Mouse (Mus musculus) stomach, embryonic 14.5 days (tissue): ENCODE measurements around the gene Fbp2. TPM values are rescaled to one million over a fixed set of nuclear protein-coding genes. Genes with fewer than 3 reads are reported as not detected.

Experiments
- ATAC-seq: fragments of 200-750 bp; cut with Nextera tagmentation; 2 replicates; pipeline ENCODE4 v1.8.0; 2017; ENCODE audit warnings: low read depth, moderate TSS enrichment; ENCODE audit not compliant: insufficient number of reproducible peaks, insufficient read depth, low FRiP score
- H3K27ac ChIP-seq: fragments of 300-500 bp; sonication (generic); 2 replicates; pipeline ENCODE4 v1.5.1; 2014; ENCODE audit warnings: mild to moderate bottlenecking, low read length, moderate library complexity, mixed read lengths
- H3K27me3 ChIP-seq: fragments of 300-500 bp; sonication (generic); 2 replicates; pipeline ENCODE4 v1.6.1; 2014; ENCODE audit warnings: low read length, control low read depth, mixed read lengths; ENCODE audit not compliant: control insufficient read depth, insufficient read depth
- H3K36me3 ChIP-seq: fragments of 300-500 bp; sonication (generic); 2 replicates; pipeline ENCODE4 v1.6.1; 2014; ENCODE audit warnings: mild to moderate bottlenecking, control low read depth, low read length, moderate library complexity, mixed read lengths; ENCODE audit not compliant: control insufficient read depth, insufficient read depth
- H3K4me1 ChIP-seq: fragments of 300-500 bp; sonication (generic); 2 replicates; pipeline ENCODE4 v1.6.1; 2014; ENCODE audit warnings: low read length, control low read depth, mixed read lengths; ENCODE audit not compliant: control insufficient read depth, insufficient read depth
- H3K4me2 ChIP-seq: fragments of 300-500 bp; sonication (generic); replicated peaks from 2 replicates; pipeline ENCODE4 v1.6.1; 2014; ENCODE audit warnings: low read depth, low read length, control low read depth
- H3K4me3 ChIP-seq: fragments of 300-500 bp; sonication (generic); 2 replicates; pipeline ENCODE4 v1.5.1; 2014; ENCODE audit warnings: low read depth, low read length, control low read depth
- H3K9ac ChIP-seq: fragments of 300-500 bp; sonication (generic); replicated peaks from 2 replicates; pipeline ENCODE4 v1.6.1; 2014; ENCODE audit warnings: low read depth, mild to moderate bottlenecking, control low read depth, low read length, moderate library complexity, mixed read lengths
- H3K9me3 ChIP-seq: fragments of 300-500 bp; sonication (generic); 2 replicates; pipeline ENCODE4 v1.6.1; 2016; ENCODE audit warnings: low read depth, low read length, control low read depth; ENCODE audit not compliant: control insufficient read depth
- WGBS: fragments of 180-500 bp; shearing (Covaris S2); extraction: QIAGEN DNeasy Blood & Tissue Kit; methylation state at CpG from one replicate; pipeline ENCODE4 v1.1.7; 2014; 5-methylcytosine and 5-hydroxymethylcytosine counted together
- polyA plus RNA-seq: library from polyadenylated mRNA; unstranded; fragments of >200 nt; fragmentation: Nextera tagmentation; extraction: Ambion mirVana; gene quantifications from 2 replicates; pipeline ENCODE4 v1.2.1, GENCODE M21; 2014

Fbp2 gene
- polyA plus RNA-seq, result 35.2 and 35.3 TPM in 2 replicates

DNA sequence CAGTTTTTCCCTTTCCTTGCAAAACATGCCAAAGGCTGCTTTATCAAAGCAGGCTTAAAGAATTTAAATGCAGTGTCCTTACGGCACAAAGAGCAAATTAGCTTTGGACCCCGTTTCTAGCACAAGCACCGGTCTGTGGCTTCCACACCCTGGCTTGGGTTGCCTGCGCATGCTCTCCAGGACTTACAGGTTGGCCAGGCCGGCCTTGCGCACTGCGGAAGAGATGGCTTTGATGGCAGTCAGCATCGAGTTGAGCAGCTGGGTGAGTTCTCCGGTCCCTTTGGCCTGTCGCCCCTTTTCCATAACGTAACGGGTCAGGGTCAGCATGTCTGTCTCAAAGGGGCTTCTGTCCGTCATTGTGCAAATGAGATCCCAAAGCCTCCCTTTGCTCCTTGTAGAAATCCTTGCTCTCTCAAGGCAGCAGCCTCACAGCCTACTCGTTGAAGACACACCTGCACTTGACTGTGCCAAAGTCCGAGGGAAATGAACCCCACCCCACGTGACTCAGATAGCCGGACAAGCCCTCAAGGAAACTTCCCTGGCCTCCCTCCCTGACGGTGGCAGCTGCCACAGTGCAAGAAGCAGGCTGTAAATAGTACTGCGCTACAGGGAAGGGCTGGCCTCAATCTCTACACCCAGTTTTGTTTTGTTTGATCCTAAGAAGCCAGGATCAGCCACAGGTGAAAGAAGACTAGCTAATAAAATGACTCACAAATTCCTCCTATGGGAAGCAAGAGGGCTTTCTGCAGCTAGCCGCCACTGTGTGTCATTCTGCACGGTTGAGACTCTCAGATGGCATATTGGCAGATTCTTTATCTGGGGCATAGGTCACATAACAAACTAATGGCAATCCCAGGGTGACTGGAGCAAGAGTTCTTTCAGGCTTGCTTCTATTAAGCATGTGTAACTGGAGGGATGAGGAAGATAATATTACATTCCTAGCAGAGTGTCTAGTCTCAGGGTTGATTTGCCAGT, at the start of gene Fbp2:
Fbp2 (minus strand) TSS at position 482 of the 975 bp plus-strand sequence.
- peak within 1 kb of the TSS; percentile 39; the same call in 1 of the 2 replicates for H3K27ac ChIP-seq

DNA sequence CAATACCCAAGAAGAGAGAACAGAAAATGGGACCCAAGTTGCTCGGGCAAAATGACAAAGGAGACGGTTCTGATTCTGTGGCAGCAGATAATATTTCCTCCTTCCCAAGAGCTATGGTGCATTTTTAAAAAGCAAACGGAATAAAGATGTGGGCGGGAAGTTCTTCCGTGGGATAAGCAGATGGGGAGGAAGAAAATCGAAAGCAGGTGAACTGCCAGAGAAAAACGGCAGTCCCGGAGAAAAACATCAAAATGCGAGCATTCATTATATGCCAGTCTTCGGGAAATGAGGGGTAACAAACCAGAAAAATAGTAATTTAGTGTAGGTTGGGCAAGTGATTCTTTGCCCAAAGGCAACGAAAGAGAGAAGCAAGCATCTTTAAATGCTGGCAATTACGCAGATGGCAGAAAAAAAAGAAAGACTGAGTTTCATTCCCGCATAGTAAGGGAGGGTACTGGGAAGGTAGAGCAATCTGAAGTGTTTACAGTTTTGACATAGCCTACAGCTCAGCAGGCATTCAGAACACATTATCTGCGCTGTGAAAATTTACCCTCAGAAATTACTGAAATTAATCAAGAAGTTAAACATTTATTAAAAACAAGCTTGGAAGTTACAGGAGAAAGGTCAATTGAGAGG, 49.4 kb upstream of the Fbp2 start:
- H3K4me2 ChIP-seq, result no peak overlapping the region
- no peak overlapping the region for H3K9ac ChIP-seq
- H3K9me3 ChIP-seq, result no peaks in the 10 kb centered on the region
- no peaks in the 10 kb centered on the region for H3K36me3 ChIP-seq
- 66% methylated on average over 14 of the region's 14 CpGs for WGBS
- H3K27me3 ChIP-seq, result no peaks in the 10 kb centered on the region
- H3K27ac ChIP-seq, result no peak overlapping the region
- 0 out of 2 replicates have a peak, but pooled peaks have one; percentile 53 for ATAC-seq
- H3K4me1 ChIP-seq, result peaks cover 9% of the 10 kb centered on the region; the same call in 1 of the 2 replicates
- no peak overlapping the region for H3K4me3 ChIP-seq

More for the DNA sequence above, at the start of gene Fbp2:
- Histone ChIP-seq H3K4me2 (no peak within 1 kb of the TSS), H3K4me1 (no peaks in the 10 kb centered on the region), H3K27me3 (no peaks in the 10 kb centered on the region), H3K9me3 (no peaks in the 10 kb centered on the region), H3K36me3 (no peaks in the 10 kb centered on the region), H3K4me3 (no peak within 1 kb of the TSS), H3K9ac (no peak within 1 kb of the TSS)
- 60% methylated on average over 21 of the region's 21 CpGs for WGBS
- ATAC-seq, result peak; percentile 76

DNA sequence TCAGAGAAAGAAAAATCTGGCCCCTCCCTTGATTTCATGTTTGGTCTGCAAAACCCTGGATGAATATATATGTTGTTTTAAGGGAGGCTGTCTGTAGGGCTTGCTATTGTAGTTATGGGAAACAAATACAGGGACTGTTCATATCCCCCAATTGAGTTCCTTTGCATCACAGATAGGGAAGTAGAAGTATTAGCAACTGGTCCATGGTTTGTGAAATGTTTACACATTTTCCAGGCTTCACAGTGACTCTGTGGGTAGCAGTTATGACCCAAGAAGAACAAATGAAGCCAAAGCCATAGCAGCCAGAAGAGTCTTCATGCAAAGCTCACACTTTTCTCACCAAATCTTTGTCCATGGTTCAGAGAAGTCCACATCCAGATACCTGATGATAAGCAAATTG, 42.9 kb upstream of the Fbp2 start:
- no peak overlapping the region for H3K9ac ChIP-seq
- no peak for ATAC-seq

DNA sequence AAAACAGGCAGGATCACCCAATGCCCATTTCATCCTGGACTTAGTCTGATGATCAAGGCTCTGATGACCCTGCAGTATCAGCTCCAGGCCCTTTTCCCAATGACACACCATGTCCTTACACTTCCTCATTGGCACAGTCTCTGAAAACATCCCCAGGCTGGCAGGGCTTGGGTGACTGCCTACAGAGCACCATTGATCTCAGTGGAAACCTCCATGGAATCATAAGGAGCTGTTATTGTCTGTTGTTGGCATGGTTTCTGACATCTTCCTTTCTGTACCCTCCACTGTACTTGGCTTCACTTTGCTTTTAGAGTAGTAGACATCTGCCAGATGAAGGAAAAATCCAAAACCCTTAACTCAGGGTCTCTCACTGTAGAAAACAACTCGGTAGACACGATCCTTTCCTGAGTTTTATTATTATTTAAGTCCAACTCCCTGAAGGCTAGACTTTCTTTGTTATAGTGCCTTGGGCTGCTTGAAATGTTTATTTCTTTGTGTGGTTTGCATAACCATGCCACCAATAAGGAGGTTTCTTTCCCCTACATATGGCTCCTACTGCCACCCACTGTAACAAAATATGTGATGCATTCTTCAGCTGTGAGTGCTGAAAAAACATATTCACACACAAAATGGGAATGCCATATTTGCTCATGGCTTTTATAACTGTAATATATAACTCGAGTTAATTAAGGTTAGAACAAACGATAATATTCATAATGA, 39.9 kb upstream of the Fbp2 start:
- WGBS, result 83% methylated on average over 4 of the region's 4 CpGs
- no peak overlapping the region for H3K27ac ChIP-seq
- no peak overlapping the region for H3K9ac ChIP-seq
- no peaks in the 10 kb centered on the region for H3K36me3 ChIP-seq
- H3K4me2 ChIP-seq, result no peak overlapping the region
- H3K4me3 ChIP-seq, result no peak overlapping the region
- H3K27me3 ChIP-seq, result no peaks in the 10 kb centered on the region
- H3K9me3 ChIP-seq, result no peaks in the 10 kb centered on the region
- ATAC-seq, result no peak
- H3K4me1 ChIP-seq, result no peaks in the 10 kb centered on the region

More for the DNA sequence above, 42.9 kb upstream of the Fbp2 start:
- no peaks in the 10 kb centered on the region for H3K9me3 ChIP-seq
- H3K27me3 ChIP-seq, result no peaks in the 10 kb centered on the region
- no peaks in the 10 kb centered on the region for H3K4me1 ChIP-seq
- no peaks in the 10 kb centered on the region for H3K36me3 ChIP-seq
- H3K4me3 ChIP-seq, result no peak overlapping the region
- no peak overlapping the region for H3K27ac ChIP-seq
- no peak overlapping the region for H3K4me2 ChIP-seq

DNA sequence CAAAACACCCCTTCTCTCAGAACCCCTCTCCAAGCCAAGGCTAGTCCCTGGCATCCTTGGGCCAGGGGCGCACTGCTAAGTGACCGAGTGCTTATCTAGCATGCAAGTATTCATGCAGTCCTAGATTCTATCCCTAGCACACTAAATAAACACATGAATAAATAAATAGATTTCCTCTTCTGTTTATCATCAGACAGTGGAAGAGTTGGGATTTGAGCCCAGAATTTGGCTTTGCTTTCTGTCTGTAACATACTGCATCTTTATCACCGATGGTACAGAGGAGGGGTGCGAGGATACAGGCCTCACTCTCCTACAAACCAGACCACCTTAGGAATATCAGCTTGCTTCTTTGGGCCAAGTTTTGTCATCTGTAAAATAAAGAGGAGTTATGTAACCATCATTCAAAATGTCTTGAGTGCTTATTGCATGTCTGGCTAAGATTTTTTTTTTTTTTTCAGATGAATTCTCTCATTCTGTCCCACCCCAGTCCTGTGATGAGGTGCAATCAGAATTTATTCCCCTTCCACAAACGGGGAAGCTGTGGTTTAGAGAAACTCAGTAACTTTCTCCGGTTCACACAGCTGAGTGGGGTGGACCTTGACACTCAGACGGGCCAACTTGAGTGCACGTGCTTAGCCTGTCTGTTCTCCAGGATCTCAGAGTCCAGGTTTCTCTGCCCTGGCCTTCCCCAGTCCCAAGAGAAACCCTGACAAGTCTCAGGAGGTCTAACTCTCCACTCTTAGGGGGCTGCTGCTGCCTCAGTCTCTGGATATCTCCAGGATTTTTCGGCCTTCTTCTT, 35.0 kb upstream of the Fbp2 start:
- H3K27ac ChIP-seq, result no peak overlapping the region
- no peak overlapping the region for H3K4me3 ChIP-seq
- no peak overlapping the region for H3K9ac ChIP-seq
- no peaks in the 10 kb centered on the region for H3K36me3 ChIP-seq
- ATAC-seq, result no peak; the same call in 1 of the 2 replicates
- H3K27me3 ChIP-seq, result peaks cover 7% of the 10 kb centered on the region; the same call in 1 of the 2 replicates
- no peaks in the 10 kb centered on the region for H3K4me1 ChIP-seq
- 75% methylated on average over 9 of the region's 9 CpGs for WGBS
- no peaks in the 10 kb centered on the region for H3K9me3 ChIP-seq
- H3K4me2 ChIP-seq, result no peak overlapping the region

DNA sequence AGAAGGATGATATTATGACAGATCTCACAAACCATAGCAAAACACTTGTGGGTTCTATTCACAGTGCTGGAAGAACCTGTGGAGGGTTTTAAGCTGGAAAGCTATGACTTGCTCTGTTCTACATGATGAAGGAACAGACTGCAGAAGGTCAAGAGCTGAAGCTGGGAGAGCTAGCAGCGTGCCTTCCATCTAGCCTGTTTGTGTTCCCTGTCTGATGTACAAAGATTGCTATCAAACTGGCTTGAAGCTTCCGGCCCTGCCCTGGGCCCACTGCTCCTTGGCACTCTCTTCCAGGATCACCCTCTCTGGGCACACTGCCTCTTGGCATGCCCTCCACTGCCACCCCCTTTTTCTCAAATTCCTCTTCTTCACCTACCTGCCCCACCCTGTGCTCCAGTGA, 31.1 kb upstream of the Fbp2 start:
- Histone ChIP-seq H3K9me3 (no peaks in the 10 kb centered on the region), H3K27ac (no peak overlapping the region), H3K9ac (no peak overlapping the region), H3K27me3 (peaks cover 11% of the 10 kb centered on the region; the same call in 1 of the 2 replicates), H3K4me1 (no peaks in the 10 kb centered on the region), H3K4me3 (no peak overlapping the region), H3K36me3 (no peaks in the 10 kb centered on the region), H3K4me2 (no peak overlapping the region)
- ATAC-seq, result no peak
- 48% methylated on average over 2 of the region's 2 CpGs for WGBS

DNA sequence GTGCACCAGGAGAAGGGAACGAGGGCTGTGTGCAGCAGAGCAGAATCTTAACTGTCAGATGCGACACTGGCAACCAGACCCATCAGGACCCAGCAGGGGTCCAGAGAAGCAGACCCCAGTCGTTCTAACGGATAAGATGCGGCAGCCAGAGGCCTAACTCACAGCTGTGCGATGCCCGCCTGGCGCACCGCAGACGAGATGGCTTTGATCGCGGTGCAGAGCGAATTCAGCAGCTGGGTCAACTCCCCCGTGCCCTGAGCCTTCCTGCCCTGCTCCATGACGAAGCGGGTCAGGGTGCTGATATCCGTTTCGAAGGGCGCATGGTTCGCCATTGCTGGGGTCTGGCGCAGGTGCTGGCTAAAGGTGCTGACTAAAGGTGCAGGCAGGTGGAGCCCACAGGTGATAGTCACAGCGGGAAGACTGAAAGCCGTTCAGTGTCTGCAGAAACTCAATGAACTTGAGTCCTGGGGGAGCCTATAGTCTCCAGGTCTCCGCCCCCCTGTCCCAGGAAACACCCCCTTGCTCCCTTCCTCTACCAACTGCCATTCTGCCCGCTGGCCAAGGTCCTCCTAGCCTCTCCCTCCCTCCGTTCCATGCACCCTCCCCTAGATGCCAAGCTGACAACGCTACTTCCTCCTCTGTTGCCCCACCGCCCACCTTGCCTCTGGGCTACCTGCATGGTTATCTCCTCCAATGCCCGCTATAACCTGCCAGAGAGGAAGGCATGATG, 29.7 kb upstream of the Fbp2 start, which contains the start of gene Fbp1:
Fbp1 (minus strand) TSS at position 571 of the 730 bp plus-strand sequence.
- Histone ChIP-seq H3K27ac (no peak within 1 kb of the TSS), H3K9me3 (no peaks in the 10 kb centered on the region), H3K9ac (no peak within 1 kb of the TSS), H3K36me3 (no peaks in the 10 kb centered on the region), H3K4me2 (peak within 1 kb of the TSS; percentile 26), H3K4me1 (no peaks in the 10 kb centered on the region), H3K4me3 (peak within 1 kb of the TSS; percentile 16; the same call in 1 of the 2 replicates), H3K27me3 (peaks cover 11% of the 10 kb centered on the region; the same call in 1 of the 2 replicates)
- WGBS, result 4% methylated on average over 29 of the region's 29 CpGs
- peak; percentile 71; the same call in 1 of the 2 replicates for ATAC-seq
